In the genomic region with DNA sequence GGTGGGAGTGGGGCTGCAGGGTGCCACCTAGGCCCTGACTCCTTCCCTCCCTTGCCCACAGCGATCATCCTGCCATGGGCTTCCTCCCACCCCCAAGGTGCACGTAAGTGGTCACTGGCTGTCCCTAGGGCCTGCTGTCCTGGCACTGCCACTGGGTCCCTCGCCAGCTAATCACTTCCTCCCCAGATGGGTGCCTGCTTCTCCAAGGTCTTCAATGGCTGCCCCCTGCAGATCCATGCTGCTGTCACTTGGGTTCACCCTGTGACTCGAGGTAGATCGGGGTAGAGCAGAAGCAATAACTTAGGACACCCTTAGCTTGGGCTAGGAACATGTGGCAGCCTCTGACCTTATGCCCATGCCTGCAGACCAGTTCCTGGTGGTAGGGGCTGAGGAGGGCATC, we compare ENCODE assay signal across 17 mouse cellular contexts.
"Had no signal": no experiment of that assay in that cellular context is flagged by ENCODE, and none has a peak within 500 bp of the region (broad histone marks: within the 10 kb centered on the region; RNA-seq: fewer than 3 reads in every experiment).

No protein-coding gene starts in this region.

- H3K27ac ChIP-seq: intestine, embryonic 15.5 days; left cerebral cortex, adult 2 months; lung, embryonic 15.5 days; macrophage; neural tube, embryonic 13.5 days; stomach, embryonic 15.5 days had no signal

- DNase-seq: kidney, adult 18-20 months; kidney, postnatal 10 days; kidney, postnatal 4 days; liver; lung, postnatal 14 days; midbrain, embryonic 14.5 days; retina, postnatal 1 day; right cerebral cortex, postnatal 4 days; spleen, adult 18-20 months; thymus, adult 2 months; thymus, postnatal 25 days had no signal

- H3K9ac ChIP-seq: intestine, embryonic 15.5 days; lung, embryonic 15.5 days; neural tube, embryonic 13.5 days; stomach, embryonic 15.5 days had no signal

- H3K4me3 ChIP-seq: intestine, embryonic 15.5 days; left cerebral cortex, adult 2 months; lung, embryonic 15.5 days; neural tube, embryonic 13.5 days; stomach, embryonic 15.5 days had no signal

- H3K9me3 ChIP-seq: intestine, embryonic 15.5 days; lung, embryonic 15.5 days; neural tube, embryonic 13.5 days; stomach, embryonic 15.5 days had no signal

- ATAC-seq: intestine, embryonic 15.5 days had no signal

- H3K27me3 ChIP-seq: intestine, embryonic 15.5 days; lung, embryonic 15.5 days; neural tube, embryonic 13.5 days; stomach, embryonic 15.5 days had no signal

- H3K4me2 ChIP-seq: intestine, embryonic 15.5 days; lung, embryonic 15.5 days; neural tube, embryonic 13.5 days; stomach, embryonic 15.5 days had no signal
